Mouse (Mus musculus) CH12.LX (cell line): ENCODE measurements around the gene Galk1. TPM values are rescaled to one million over a fixed set of nuclear protein-coding genes. Genes with fewer than 3 reads are reported as not detected.

Experiments
- DNase-seq: peaks from one replicate; pipeline ENCODE4 v3.0.0-alpha.2; 2013; ENCODE audit errors: extremely low read depth
- H3K27ac ChIP-seq: 2 replicates; pipeline ENCODE4 v1.5.1; 2012; ENCODE audit warnings: low read depth, mild to moderate bottlenecking, control low read depth, moderate library complexity; ENCODE audit not compliant: insufficient read depth
- H3K27me3 ChIP-seq: replicated peaks from 2 replicates; pipeline ENCODE3; 2012; ENCODE audit warnings: inconsistent platforms
- H3K36me3 ChIP-seq, 2 experiments: replicated peaks in 1 of 2; 2 replicates each; pipeline versions ENCODE3 to v1.6.1; 2012; ENCODE audit warnings: inconsistent platforms in 1 of 2, low read length in 1 of 2, mild to moderate bottlenecking in 1 of 2, mixed read lengths in 1 of 2, moderate library complexity in 1 of 2; ENCODE audit not compliant: control insufficient read depth in 1 of 2, insufficient read depth in 1 of 2
- H3K4me1 ChIP-seq, 2 experiments: 2 replicates each; pipeline ENCODE4 v1.6.1; 2012; ENCODE audit warnings: inconsistent platforms in 1 of 2, moderate library complexity in 1 of 2; ENCODE audit not compliant: insufficient read depth in 2 of 2, control insufficient read depth in 1 of 2
- H3K4me2 ChIP-seq: 2 replicates; pipeline ENCODE4 v1.6.1; 2012; ENCODE audit warnings: low read depth, mild to moderate bottlenecking, control low read depth; ENCODE audit not compliant: poor library complexity, insufficient read depth, severe bottlenecking
- H3K4me3 ChIP-seq, 3 experiments: fragments of 150-350 bp in 1 of 3; sonication (generic) in 1 of 3; replicated peaks in 1 of 3; 2 replicates each; pipeline versions ENCODE3 to v1.5.1; 2011 to 2012; ENCODE audit warnings: low read depth in 2 of 3, low read length in 2 of 3, mild to moderate bottlenecking in 2 of 3, moderate library complexity in 2 of 3, control low read depth in 1 of 3, improper control_type of control experiment in 1 of 3, inconsistent platforms in 1 of 3, mixed read lengths in 1 of 3; ENCODE audit not compliant: poor library complexity in 1 of 3
- H3K79me2 ChIP-seq: replicated peaks from 2 replicates; pipeline ENCODE4 v1.6.1; 2012; ENCODE audit warnings: mild to moderate bottlenecking, moderate library complexity; ENCODE audit not compliant: control insufficient read depth, poor library complexity, insufficient read depth, severe bottlenecking; ENCODE audit errors: extremely low read depth
- H3K9ac ChIP-seq: 2 replicates; pipeline ENCODE4 v1.6.1; 2012; ENCODE audit warnings: low read depth, mild to moderate bottlenecking, control low read depth, moderate library complexity; ENCODE audit not compliant: insufficient read depth
- H3K9me3 ChIP-seq: replicated peaks from 2 replicates; pipeline ENCODE3; 2012; ENCODE audit warnings: low read length, inconsistent platforms, mixed read lengths
- CHD1 ChIP-seq: IDR thresholded peaks from 2 replicates; pipeline ENCODE4 v1.6.1; 2012; ENCODE audit warnings: low read depth, low read length, improper control_type of control experiment, inconsistent platforms
- E2F4 ChIP-seq: IDR thresholded peaks from 2 replicates; pipeline ENCODE4 v1.6.1; 2011; ENCODE audit warnings: low read depth, low read length, improper control_type of control experiment; ENCODE audit not compliant: insufficient replicate concordance
- EP300 ChIP-seq: IDR thresholded peaks from 2 replicates; pipeline ENCODE4 v1.6.1; 2011; ENCODE audit warnings: low read length, improper control_type of control experiment
- HCFC1 ChIP-seq: IDR thresholded peaks from 2 replicates; pipeline ENCODE4 v1.6.1; 2012; ENCODE audit warnings: low read depth, mild to moderate bottlenecking, inconsistent platforms, low read length, improper control_type of control experiment
- JUN ChIP-seq: IDR thresholded peaks from 2 replicates; pipeline ENCODE4 v1.6.1; 2011; ENCODE audit warnings: low read depth, mild to moderate bottlenecking, low read length, improper control_type of control experiment, moderate library complexity; ENCODE audit not compliant: insufficient read depth
- JUND ChIP-seq: conservative IDR thresholded peaks from 2 replicates; pipeline ENCODE4 v1.6.1; 2011; ENCODE audit warnings: low read depth, low read length, improper control_type of control experiment
- MAZ ChIP-seq: IDR thresholded peaks from 2 replicates; pipeline ENCODE4 v1.6.1; 2012; ENCODE audit warnings: low read depth, mild to moderate bottlenecking, inconsistent platforms, low read length, improper control_type of control experiment, moderate library complexity
- MEF2A ChIP-seq: IDR thresholded peaks from 2 replicates; pipeline ENCODE4 v1.6.1; 2014; ENCODE audit warnings: low read depth, mild to moderate bottlenecking, inconsistent platforms, low read length, improper control_type of control experiment, borderline replicate concordance
- MYC ChIP-seq: IDR thresholded peaks from 2 replicates; pipeline ENCODE4 v1.6.1; 2011; ENCODE audit warnings: low read depth, mild to moderate bottlenecking, improper control_type of control experiment, low read length
- NELFE ChIP-seq: IDR thresholded peaks from 2 replicates; pipeline ENCODE4 v1.6.1; 2011; ENCODE audit warnings: low read depth, low read length, improper control_type of control experiment
- POLR2A ChIP-seq: IDR thresholded peaks from 2 replicates; pipeline ENCODE4 v1.6.1; 2011; ENCODE audit warnings: low read depth, mild to moderate bottlenecking, improper control_type of control experiment, low read length
- RAD21 ChIP-seq: IDR thresholded peaks from 2 replicates; pipeline ENCODE4 v1.6.1; 2011; ENCODE audit warnings: low read depth, mild to moderate bottlenecking, low read length, improper control_type of control experiment, moderate library complexity
- RCOR1 ChIP-seq: conservative IDR thresholded peaks from 2 replicates; pipeline ENCODE4 v1.6.1; 2012; ENCODE audit warnings: low read depth, mild to moderate bottlenecking, inconsistent platforms, low read length, improper control_type of control experiment
- TCF12 ChIP-seq: IDR thresholded peaks from 2 replicates; pipeline ENCODE4 v1.6.1; 2014; ENCODE audit warnings: low read depth, mild to moderate bottlenecking, inconsistent platforms, low read length, improper control_type of control experiment
- USF1 ChIP-seq: IDR thresholded peaks from 2 replicates; pipeline ENCODE4 v1.6.1; 2014; ENCODE audit warnings: low read depth, mild to moderate bottlenecking, inconsistent platforms, low read length, improper control_type of control experiment
- USF2 ChIP-seq: conservative IDR thresholded peaks from 2 replicates; pipeline ENCODE4 v1.6.1; 2011; ENCODE audit warnings: low read depth, low read length, improper control_type of control experiment
- ZC3H11A ChIP-seq: IDR thresholded peaks from 2 replicates; pipeline ENCODE4 v1.6.1; 2012; ENCODE audit warnings: low read depth, mild to moderate bottlenecking, inconsistent platforms, low read length, improper control_type of control experiment
- dilution Hi-C: fragments of 300-500 bp; cut with MboI; formaldehyde crosslinking; loops from 2 replicates; pipeline ENCODE4 v1.14.3; 2020; ENCODE audit warnings: low sequenced_read_pairs; ENCODE audit not compliant: extremely low pct_unique_long_range_greater_than_20kb, extremely low pct_ligation_motif_present
- in situ Hi-C: fragments of 300-500 bp; cut with MboI; formaldehyde crosslinking; loops from 3 replicates; pipeline ENCODE4 v1.14.3; 2019; ENCODE audit warnings: low sequenced_read_pairs, low pct_ligation_motif_present, low pct_unique_long_range_greater_than_20kb, mixed read lengths
- polyA plus RNA-seq: library from polyadenylated mRNA; unstranded; fragments of >175 nt; gene quantifications from 2 replicates; pipeline ENCODE4 v1.2.1, GENCODE M21; 2012; ENCODE audit warnings: low read depth; ENCODE audit not compliant: insufficient read length
- total RNA-seq, 2 experiments: library from RNA; depleted of rRNA; stranded (reverse); fragments of 300-350 nt in 1 of 2; fragments of >200 nt in 1 of 2; gene quantifications; 2 replicates each; pipeline ENCODE4 v1.2.3; 2012 to 2014

Gene Galk1
- total and polyA plus RNA-seq, 3 experiments = 263 to 413 (median 293) TPM

DNA sequence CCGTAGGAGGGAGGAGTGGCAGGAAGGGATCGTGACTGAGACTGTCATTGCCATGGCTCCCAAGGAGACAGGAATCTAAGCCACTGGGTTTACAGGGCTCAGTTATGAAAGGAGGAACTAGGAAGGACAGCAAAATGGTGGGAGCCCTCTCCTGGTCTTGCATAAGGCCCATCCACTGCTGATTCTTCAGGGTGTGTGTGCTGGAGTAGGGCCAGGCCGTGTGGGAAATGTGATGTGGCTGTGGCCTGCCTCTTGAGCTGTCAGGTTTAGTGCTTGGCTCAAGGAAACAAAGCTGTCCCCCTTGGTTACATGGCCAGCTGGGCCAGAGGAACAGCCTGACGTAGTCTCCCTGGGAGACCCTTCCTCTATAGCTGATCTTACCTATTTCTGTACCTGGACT, 37.7 kb upstream of the Galk1 start:
- dilution Hi-C loops = no loop called here

DNA sequence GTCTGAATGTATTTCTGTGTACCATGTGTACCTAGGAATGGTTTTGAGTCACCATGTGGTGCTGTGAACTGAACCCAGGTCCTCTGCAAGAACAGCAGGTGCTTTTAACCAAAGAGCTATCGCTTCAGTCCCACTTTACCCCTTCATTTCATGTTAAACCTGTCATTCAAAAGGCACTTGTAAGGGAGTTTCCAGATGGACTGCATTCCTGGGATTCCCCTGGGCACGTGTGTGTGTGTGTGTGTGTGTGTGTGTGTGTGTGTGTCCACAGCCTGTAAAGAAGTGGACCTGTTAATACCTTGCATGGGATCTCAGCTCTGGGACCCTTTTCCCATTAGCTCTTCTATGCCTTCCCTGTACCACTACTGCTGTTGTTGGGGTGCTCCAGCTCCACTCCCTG, 37.1 kb upstream of the Galk1 start:
- no peaks in the 10 kb centered on the region for H3K79me2 ChIP-seq
- dilution Hi-C loops = no loop called here
- no peak for DNase-seq
- peaks cover 3 to 12% of the 10 kb centered on the region in 2 experiments; a peak in 2 of 4 replicates for H3K4me1 ChIP-seq
- H3K9me3 ChIP-seq = peaks cover 6% of the 10 kb centered on the region
- H3K4me2 ChIP-seq = no peak overlapping the region
- H3K4me3 ChIP-seq = no peak overlapping the region
- in situ Hi-C loops = no loop called here
- no peak overlapping the region for H3K27ac ChIP-seq
- H3K27me3 ChIP-seq = no peaks in the 10 kb centered on the region
- TF ChIP-seq EP300 (no peak), USF2 (no peak), MYC (no peak), NELFE (no peak), CHD1 (no peak), JUN (no peak), MEF2A (no peak), RAD21 (no peak), POLR2A (no peak), JUND (no peak), E2F4 (no peak)
- no peak overlapping the region for H3K9ac ChIP-seq
- H3K36me3 ChIP-seq = peaks cover 91 to 95% of the 10 kb centered on the region in 2 experiments

More for the DNA sequence above, 37.7 kb upstream of the Galk1 start:
- Histone ChIP-seq H3K4me1 (peaks cover 3 to 12% of the 10 kb centered on the region in 2 experiments; a peak in 2 of 4 replicates), H3K79me2 (no peaks in the 10 kb centered on the region), H3K9me3 (peaks cover 6% of the 10 kb centered on the region), H3K9ac (no peak overlapping the region), H3K27me3 (no peaks in the 10 kb centered on the region), H3K36me3 (peaks cover 91 to 95% of the 10 kb centered on the region in 2 experiments), H3K27ac (no peak overlapping the region), H3K4me3 (no peak overlapping the region), H3K4me2 (no peak overlapping the region)
- TF ChIP-seq USF1 (no peak), TCF12 (no peak), RCOR1 (no peak), MAZ (no peak), HCFC1 (no peak), ZC3H11A (no peak)
- in situ Hi-C loops = no loop called here
- DNase-seq = no peak
